Mouse (Mus musculus): ENCODE measurements around the gene D630045J12Rik.
A peak's percentile ranks its signal among the peaks of the same experiment; 100 is the strongest.

D630045J12Rik gene

GRCm38 (mm10) chr6:38253736-38254641 lies at the start of gene D630045J12Rik:
Gene D630045J12Rik (minus strand): TSS chr6:38254009.
- DNase-seq: peak; percentile 73

- DNase-seq: peak; percentile 63
These were observed 45.1 kb upstream of the D630045J12Rik start, which contains the start of gene Zc3hav1l for GRCm38 (mm10) chr6:38298761-38299401. Gene Zc3hav1l (minus strand): TSS chr6:38299259.

- peak; percentile 7 for DNase-seq
These were observed 44.4 kb upstream of the D630045J12Rik start for GRCm38 (mm10) chr6:38298246-38298635.

GRCm38 (mm10) chr6:38297580-38298245 lies 43.9 kb upstream of the D630045J12Rik start:
- DNase-seq: no peak

- DNase-seq: no peak
These were observed 39.9 kb upstream of the D630045J12Rik start for GRCm38 (mm10) chr6:38293708-38294107.

GRCm38 (mm10) chr6:38292871-38293646 lies 39.2 kb upstream of the D630045J12Rik start:
- no peak for DNase-seq

GRCm38 (mm10) chr6:38284422-38284821 lies 30.6 kb upstream of the D630045J12Rik start:
- no peak for DNase-seq

- DNase-seq: no peak
These were observed 10.7 kb upstream of the D630045J12Rik start for GRCm38 (mm10) chr6:38264466-38264865.

GRCm38 (mm10) chr6:38263393-38264159 lies 9.8 kb upstream of the D630045J12Rik start:
- DNase-seq: no peak

- no peak for DNase-seq
These were observed 8.1 kb upstream of the D630045J12Rik start for GRCm38 (mm10) chr6:38261877-38262276.

GRCm38 (mm10) chr6:38257506-38257905 lies 3.7 kb upstream of the D630045J12Rik start:
- no peak for DNase-seq

- no peak for DNase-seq
These were observed 3.0 kb upstream of the D630045J12Rik start for GRCm38 (mm10) chr6:38256793-38257192.

GRCm38 (mm10) chr6:38255794-38256193 lies 2.0 kb upstream of the D630045J12Rik start:
- no peak for DNase-seq

GRCm38 (mm10) chr6:38252766-38253735 lies 758 bp downstream of the D630045J12Rik start:
- DNase-seq: no peak

GRCm38 (mm10) chr6:38252139-38252538 lies 1.7 kb downstream of the D630045J12Rik start:
- no peak for DNase-seq

GRCm38 (mm10) chr6:38251464-38251863 lies 2.3 kb downstream of the D630045J12Rik start:
- DNase-seq: no peak

GRCm38 (mm10) chr6:38247362-38247761 lies 6.4 kb downstream of the D630045J12Rik start:
- DNase-seq: no peak

GRCm38 (mm10) chr6:38244806-38245205 lies 9.0 kb downstream of the D630045J12Rik start:
- no peak for DNase-seq

- DNase-seq: no peak
These were observed 9.6 kb downstream of the D630045J12Rik start for GRCm38 (mm10) chr6:38244167-38244566.

GRCm38 (mm10) chr6:38242833-38243232 lies 11.0 kb downstream of the D630045J12Rik start:
- no peak for DNase-seq

Measured in lung, postnatal 14 days (tissue).